Mouse (Mus musculus): Measurements from ENCODE around the gene Dnajc8. TPM values are rescaled to one million over a fixed set of nuclear protein-coding genes. Genes with fewer than 3 reads are reported as not detected.
"Not testable (repeated sequence)": the region's sequence is repeated elsewhere in the genome, so short reads cannot be mapped to it uniquely, and the experiment has no call there.

Dnajc8 gene
- total RNA-seq, 4 experiments from 2014 or later = 50.4 to 67.2 (median 58.2) TPM

- peak; percentile 23 for DNase-seq (ENCODE audit: low spot score)
Observed at GRCm38 (mm10) chr4:132567361-132567779, 32.0 kb downstream of the Dnajc8 start.

GRCm38 (mm10) chr4:132569115-132569514 lies 33.8 kb downstream of the Dnajc8 start:
- DNase-seq (ENCODE audit: low spot score) = no peak

GRCm38 (mm10) chr4:132571190-132571589 lies 35.8 kb downstream of the Dnajc8 start:
- DNase-seq (ENCODE audit: low spot score) = no peak

- DNase-seq (ENCODE audit: low spot score) = peak; percentile 43
Observed at GRCm38 (mm10) chr4:132573327-132573726, 38.0 kb downstream of the Dnajc8 start.

- no peak for DNase-seq (ENCODE audit: low spot score)
Observed at GRCm38 (mm10) chr4:132574809-132575347, 39.5 kb downstream of the Dnajc8 start.

- DNase-seq (ENCODE audit: low spot score) = no peak
Observed at GRCm38 (mm10) chr4:132583781-132584180, 48.4 kb downstream of the Dnajc8 start.

GRCm38 (mm10) chr4:132584975-132585374 lies 49.6 kb downstream of the Dnajc8 start:
- DNase-seq (ENCODE audit: low spot score) = no peak

GRCm38 (mm10) chr4:132586282-132586681 lies 50.9 kb downstream of the Dnajc8 start:
- no peak for DNase-seq (ENCODE audit: low spot score)

GRCm38 (mm10) chr4:132588512-132588911 lies 53.2 kb downstream of the Dnajc8 start:
- DNase-seq (ENCODE audit: low spot score) = no peak

GRCm38 (mm10) chr4:132590642-132591041 lies 55.3 kb downstream of the Dnajc8 start:
- no peak for DNase-seq (ENCODE audit: low spot score)

GRCm38 (mm10) chr4:132592958-132593357 lies 57.6 kb downstream of the Dnajc8 start:
- peak; percentile 56 for DNase-seq (ENCODE audit: low spot score)

- DNase-seq (ENCODE audit: low spot score) = no peak
Observed at GRCm38 (mm10) chr4:132594191-132594590, 58.8 kb downstream of the Dnajc8 start.

GRCm38 (mm10) chr4:132598861-132599260 lies 63.5 kb downstream of the Dnajc8 start:
- no peak for DNase-seq (ENCODE audit: low spot score)

GRCm38 (mm10) chr4:132599764-132600163 lies 64.4 kb downstream of the Dnajc8 start:
- no peak for DNase-seq (ENCODE audit: low spot score)

GRCm38 (mm10) chr4:132600465-132600864 lies 65.1 kb downstream of the Dnajc8 start:
- DNase-seq (ENCODE audit: low spot score) = no peak

- not testable (repeated sequence) for DNase-seq (ENCODE audit: low spot score)
Observed at GRCm38 (mm10) chr4:132601242-132601641, 65.9 kb downstream of the Dnajc8 start.

Other genes starting within 250 kb of the Dnajc8 start
- gene Rab42, start 232.2 kb upstream of the Dnajc8 start, total RNA-seq (2022) = 1 to 10 TPM in 2 of 4 experiments, under 1 TPM in 1, not detected in 1; 0.59 to 2.6 (median 1.7) TPM
- 10 to 100 TPM; 21.2 to 29.1 (median 23.6) TPM for gene Trnau1ap, start 206.0 kb upstream of the Dnajc8 start, total RNA-seq (2022)
- 1 to 10 TPM; 5.9 to 7.8 (median 7.4) TPM for gene Rcc1, start 181.9 kb upstream of the Dnajc8 start, total RNA-seq (2022)
- gene Phactr4, start 113.1 kb upstream of the Dnajc8 start, total RNA-seq (2022) = 10 to 100 TPM; 20.7 to 23.9 (median 23.1) TPM
- 1 to 10 TPM; 2.5 to 4.7 (median 4.1) TPM for gene Med18, start 71.6 kb upstream of the Dnajc8 start, total RNA-seq (2022)
- gene Sesn2, start 25.0 kb upstream of the Dnajc8 start, total RNA-seq (2022) = 1 to 10 TPM; 2.6 to 3.6 (median 3.0) TPM
- 100 to 1,000 TPM; 262 to 368 (median 320) TPM for gene Atpif1, start 1.9 kb upstream of the Dnajc8 start, total RNA-seq (2022)
- 1 to 10 TPM; 1.2 to 1.9 (median 1.3) TPM for gene Ptafr, start 28.5 kb downstream of the Dnajc8 start, total RNA-seq (2022)
- gene Eya3, start 103.4 kb downstream of the Dnajc8 start, total RNA-seq (2022) = 10 to 100 TPM; 28.7 to 34.2 (median 30.2) TPM
- gene Xkr8, start 197.0 kb downstream of the Dnajc8 start, total RNA-seq (2022) = 1 to 10 TPM; 1.1 to 2.1 (median 1.8) TPM
- gene Smpdl3b, start 221.7 kb downstream of the Dnajc8 start, total RNA-seq (2022) = under 1 TPM; 0.34 to 0.94 (median 0.59) TPM
- 10 to 100 TPM; 10.3 to 15.6 (median 12.6) TPM for gene Rpa2, start 232.8 kb downstream of the Dnajc8 start, total RNA-seq (2022)

Data from heart, adult 8-10 months (tissue).